Mouse (Mus musculus) E14TG2a.4 (cell line): Measurements from ENCODE around the gene Rnf103.

ENCODE experiments used
- CTCF ChIP-seq: conservative IDR thresholded peaks from 2 replicates; pipeline ENCODE4 v1.5.1; 2014; ENCODE audit warnings: low read length
- NANOG ChIP-seq: IDR thresholded peaks from 2 replicates; pipeline ENCODE4 v1.6.1; 2014; ENCODE audit warnings: borderline replicate concordance, low read length, mixed read lengths
- POU5F1 ChIP-seq: IDR thresholded peaks from 2 replicates; pipeline ENCODE4 v1.6.1; 2014; ENCODE audit warnings: low read length, borderline replicate concordance

- no peak for TF ChIP-seq CTCF
- no peak for TF ChIP-seq POU5F1
- TF ChIP-seq NANOG = no peak
Measured at GRCm38 (mm10) chr6:71476783-71477182, 16.9 kb upstream of the Rnf103 start.
